Mouse (Mus musculus): ENCODE measurements at regions not wholly inside any gene's neighbourhood (a gene's known extent, or its start where the extent isn't known, plus 50 kb on each side); places are given as distances from the start of the nearest gene placed in this dataset.

DNA sequence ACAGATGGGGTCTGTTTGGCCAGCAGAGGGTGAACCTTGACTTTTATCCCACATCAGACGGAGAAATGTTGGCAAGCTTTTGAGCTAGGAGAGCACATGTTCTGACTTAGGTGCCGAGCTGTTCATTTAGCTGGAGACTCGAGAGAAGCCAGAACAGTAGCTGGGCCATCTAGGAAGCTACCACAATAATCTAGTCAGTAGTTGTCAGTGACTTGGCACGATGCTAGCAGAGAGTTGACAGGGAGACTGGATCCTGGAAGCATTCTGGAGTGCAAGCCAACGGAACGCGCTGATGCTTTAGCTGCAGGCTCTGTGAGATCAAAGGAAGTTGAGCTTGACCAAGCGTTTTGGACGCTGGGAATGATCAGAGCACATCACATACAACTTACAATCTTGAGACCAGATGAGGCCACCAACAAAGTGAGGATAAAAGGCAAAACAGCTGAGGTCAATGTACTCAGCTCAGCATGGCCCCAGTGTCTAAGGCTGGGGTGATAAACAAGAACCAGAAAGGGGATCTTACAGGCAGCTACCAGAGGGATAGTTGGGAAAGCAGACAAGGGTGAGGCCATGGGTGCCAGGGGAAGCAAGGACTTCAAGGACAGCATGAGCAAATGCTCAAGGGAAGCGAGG is 130.0 kb downstream of the Dyrk2 start:
- Histone ChIP-seq H3K9me3 (no peaks in the 10 kb centered on the region), H3K4me2 (no peak overlapping the region), H3K36me3 (replicated peaks) (no peaks in the 10 kb centered on the region), H3K27ac (no peak overlapping the region), H3K9ac (no peak overlapping the region), H3K27me3 (no peaks in the 10 kb centered on the region), H3K4me1 (no peaks in the 10 kb centered on the region), H3K4me3 (replicated peaks) (no peak overlapping the region)
- WGBS = 81% methylated on average over 10 of the region's 10 CpGs
- ATAC-seq (ENCODE audit: low FRiP score) = no peak

DNA sequence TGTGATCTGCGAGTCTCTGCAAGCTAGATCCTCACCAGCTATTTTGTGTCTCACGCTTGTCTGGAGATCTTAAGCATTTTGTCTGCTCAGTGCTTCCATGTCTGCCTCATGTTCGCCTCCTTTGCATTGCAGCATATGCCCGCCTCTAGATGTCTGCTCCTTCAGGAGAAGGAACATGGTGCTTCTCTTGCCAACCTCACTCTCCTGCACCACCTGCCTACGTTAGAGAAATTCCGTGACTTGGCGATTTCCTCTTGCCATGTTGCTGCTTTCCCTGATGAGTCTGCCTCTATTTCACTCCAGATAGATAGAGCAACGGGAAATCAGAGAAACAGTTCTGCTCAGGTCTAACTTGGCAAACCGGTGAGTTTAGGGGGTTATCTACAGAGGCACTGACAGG is 126.2 kb downstream of the Dyrk2 start:
- no peak overlapping the region for H3K9ac ChIP-seq
- no peaks in the 10 kb centered on the region for H3K9me3 ChIP-seq
- WGBS = 92% methylated on average over 9 of the region's 9 CpGs
- no peaks in the 10 kb centered on the region for H3K36me3 ChIP-seq (replicated peaks)
- peaks cover 10% of the 10 kb centered on the region; the same call in 1 of the 2 replicates for H3K4me1 ChIP-seq
- no peak for ATAC-seq (ENCODE audit: low FRiP score)
- no peaks in the 10 kb centered on the region for H3K27me3 ChIP-seq
- H3K4me2 ChIP-seq = no peak overlapping the region
- H3K27ac ChIP-seq = no peak overlapping the region
- no peak overlapping the region for H3K4me3 ChIP-seq (replicated peaks)

- H3K9me3 ChIP-seq = no peaks in the 10 kb centered on the region
- WGBS = 57% methylated on average over 4 of the region's 4 CpGs
- H3K27me3 ChIP-seq = no peaks in the 10 kb centered on the region
- H3K36me3 ChIP-seq (replicated peaks) = no peaks in the 10 kb centered on the region
- no peak overlapping the region for H3K4me3 ChIP-seq (replicated peaks)
- no peak overlapping the region for H3K9ac ChIP-seq
- no peak overlapping the region for H3K27ac ChIP-seq
- H3K4me1 ChIP-seq = peaks cover 10% of the 10 kb centered on the region; the same call in 1 of the 2 replicates
- no peak for ATAC-seq (ENCODE audit: low FRiP score)
- H3K4me2 ChIP-seq = no peak overlapping the region
These were observed 123.2 kb downstream of the Dyrk2 start for GRCm38 (mm10) chr10:118746719-118747395.

GRCm38 (mm10) chr10:118749039-118749438 is 121.0 kb downstream of the Dyrk2 start:
- H3K36me3 ChIP-seq (replicated peaks) = no peaks in the 10 kb centered on the region
- H3K4me3 ChIP-seq (replicated peaks) = no peak overlapping the region
- no peak overlapping the region for H3K4me2 ChIP-seq
- peaks cover 10% of the 10 kb centered on the region; the same call in 1 of the 2 replicates for H3K4me1 ChIP-seq
- no peaks in the 10 kb centered on the region for H3K9me3 ChIP-seq
- no peak for ATAC-seq (ENCODE audit: low FRiP score)
- no peak overlapping the region for H3K27ac ChIP-seq
- no peaks in the 10 kb centered on the region for H3K27me3 ChIP-seq
- WGBS = 94% methylated on average over 1 of the region's 1 CpGs
- H3K9ac ChIP-seq = no peak overlapping the region

GRCm38 (mm10) chr10:118749756-118750155 is 120.3 kb downstream of the Dyrk2 start:
- no peak overlapping the region for H3K27ac ChIP-seq
- H3K4me3 ChIP-seq (replicated peaks) = no peak overlapping the region
- 64% methylated on average over 6 of the region's 6 CpGs for WGBS
- no peak overlapping the region for H3K4me2 ChIP-seq
- no peak overlapping the region for H3K9ac ChIP-seq
- H3K9me3 ChIP-seq = no peaks in the 10 kb centered on the region
- peaks cover 10% of the 10 kb centered on the region; the same call in 1 of the 2 replicates for H3K4me1 ChIP-seq
- H3K27me3 ChIP-seq = no peaks in the 10 kb centered on the region
- no peaks in the 10 kb centered on the region for H3K36me3 ChIP-seq (replicated peaks)
- no peak for ATAC-seq (ENCODE audit: low FRiP score)

- no peaks in the 10 kb centered on the region for H3K9me3 ChIP-seq
- no peak overlapping the region for H3K4me3 ChIP-seq (replicated peaks)
- H3K27me3 ChIP-seq = no peaks in the 10 kb centered on the region
- no peak overlapping the region for H3K4me2 ChIP-seq
- no peak overlapping the region for H3K9ac ChIP-seq
- WGBS = 80% methylated on average over 2 of the region's 2 CpGs
- H3K4me1 ChIP-seq = peaks cover 10% of the 10 kb centered on the region; the same call in 1 of the 2 replicates
- no peaks in the 10 kb centered on the region for H3K36me3 ChIP-seq (replicated peaks)
- no peak overlapping the region for H3K27ac ChIP-seq
- ATAC-seq (ENCODE audit: low FRiP score) = no peak
These were observed 118.9 kb downstream of the Dyrk2 start for GRCm38 (mm10) chr10:118751110-118751509.

DNA sequence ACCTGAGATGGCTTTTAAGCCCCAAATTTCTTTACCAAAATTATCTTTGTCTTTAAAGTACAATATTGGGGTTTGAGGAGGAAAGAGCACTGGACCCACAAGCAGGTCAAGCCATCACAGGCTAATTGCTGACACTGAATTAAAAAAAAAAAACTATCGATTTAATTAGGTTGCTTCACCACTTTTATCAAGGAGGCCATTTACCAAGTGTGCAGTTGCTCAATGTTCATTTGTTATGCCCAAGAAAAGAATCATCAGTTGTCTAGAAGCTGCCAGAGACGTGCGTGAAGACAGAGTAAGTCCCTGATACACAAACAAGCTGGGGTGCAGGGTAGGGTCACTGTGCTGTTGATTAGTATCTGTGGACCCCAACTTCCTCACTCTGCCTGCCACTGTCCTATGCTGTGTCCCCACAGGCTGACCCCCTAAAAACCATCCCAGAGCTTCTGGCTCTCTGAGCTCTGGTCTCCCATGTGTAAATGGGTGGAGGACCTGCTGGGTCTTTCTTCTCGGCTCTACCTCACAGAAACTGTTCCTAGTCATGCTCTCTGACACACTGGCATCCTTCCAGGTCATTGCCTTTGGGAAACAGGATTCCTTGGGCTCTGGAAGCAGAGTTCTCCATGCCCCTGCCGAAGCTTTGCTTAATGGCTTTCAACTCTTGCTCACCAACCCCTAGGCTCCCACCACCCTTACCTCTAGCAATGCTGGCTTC is 116.8 kb downstream of the Dyrk2 start:
- no peaks in the 10 kb centered on the region for H3K36me3 ChIP-seq (replicated peaks)
- no peaks in the 10 kb centered on the region for H3K4me1 ChIP-seq
- H3K27ac ChIP-seq = no peak overlapping the region
- no peak overlapping the region for H3K4me3 ChIP-seq (replicated peaks)
- no peaks in the 10 kb centered on the region for H3K27me3 ChIP-seq
- no peak overlapping the region for H3K4me2 ChIP-seq
- WGBS = 82% methylated on average over 5 of the region's 5 CpGs
- H3K9me3 ChIP-seq = no peaks in the 10 kb centered on the region
- ATAC-seq (ENCODE audit: low FRiP score) = no peak
- no peak overlapping the region for H3K9ac ChIP-seq

- no peak for ATAC-seq (ENCODE audit: low FRiP score)
- no peak overlapping the region for H3K4me2 ChIP-seq
- WGBS = 91% methylated on average over 13 of the region's 13 CpGs
These were observed 115.2 kb downstream of the Dyrk2 start for GRCm38 (mm10) chr10:118754791-118755190.

DNA sequence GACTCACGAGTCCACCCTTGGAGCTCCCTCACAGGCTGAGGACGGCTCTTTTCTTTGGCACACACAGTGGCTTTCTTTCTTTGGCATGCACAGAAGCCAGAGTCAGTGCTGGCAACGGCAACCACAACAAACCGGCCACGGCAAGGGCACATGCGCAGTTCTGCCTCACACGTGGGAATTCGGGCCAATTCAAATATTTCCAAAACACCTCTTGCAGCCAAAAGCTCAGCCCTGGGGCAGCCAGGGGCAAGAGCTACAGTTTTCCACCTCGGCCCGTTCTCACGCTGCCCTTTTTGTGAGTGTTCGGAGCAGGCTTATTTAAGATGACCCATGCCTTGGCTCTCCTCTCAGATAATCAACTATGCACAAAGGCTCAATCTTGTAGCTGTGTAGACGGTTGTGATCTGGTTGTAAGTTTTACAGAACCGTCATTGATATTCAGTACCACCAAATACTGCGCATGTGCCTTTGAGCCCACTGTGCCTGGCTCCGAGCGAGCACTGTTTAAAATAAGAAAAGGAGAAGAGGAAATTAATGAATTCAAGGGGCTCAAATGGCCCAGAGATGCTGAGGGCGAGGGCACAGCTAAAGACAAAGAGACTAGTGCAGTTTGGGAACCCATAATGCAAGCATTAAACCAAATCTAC is 111.1 kb downstream of the Dyrk2 start:
- WGBS = 80% methylated on average over 18 of the region's 18 CpGs
- H3K4me2 ChIP-seq = no peak overlapping the region
- no peak overlapping the region for H3K9ac ChIP-seq
- no peak for ATAC-seq (ENCODE audit: low FRiP score)
- H3K36me3 ChIP-seq (replicated peaks) = no peaks in the 10 kb centered on the region
- H3K4me3 ChIP-seq (replicated peaks) = no peak overlapping the region
- H3K9me3 ChIP-seq = no peaks in the 10 kb centered on the region
- no peak overlapping the region for H3K27ac ChIP-seq
- 0 out of 2 replicates have a peak, but pooled peaks cover 6% of the 10 kb centered on the region for H3K4me1 ChIP-seq
- H3K27me3 ChIP-seq = no peaks in the 10 kb centered on the region

More at GRCm38 (mm10) chr10:118754791-118755190, 115.2 kb downstream of the Dyrk2 start:
- Histone ChIP-seq H3K9ac (no peak overlapping the region), H3K36me3 (replicated peaks) (no peaks in the 10 kb centered on the region), H3K27ac (no peak overlapping the region), H3K27me3 (no peaks in the 10 kb centered on the region), H3K9me3 (no peaks in the 10 kb centered on the region), H3K4me3 (replicated peaks) (no peak overlapping the region), H3K4me1 (no peaks in the 10 kb centered on the region)

- no peak overlapping the region for H3K27ac ChIP-seq
- 66% methylated on average over 8 of the region's 8 CpGs for WGBS
- H3K4me3 ChIP-seq (replicated peaks) = no peak overlapping the region
- no peaks in the 10 kb centered on the region for H3K36me3 ChIP-seq (replicated peaks)
- H3K4me2 ChIP-seq = no peak overlapping the region
- H3K9ac ChIP-seq = no peak overlapping the region
- no peaks in the 10 kb centered on the region for H3K9me3 ChIP-seq
- H3K27me3 ChIP-seq = no peaks in the 10 kb centered on the region
- ATAC-seq (ENCODE audit: low FRiP score) = no peak
- H3K4me1 ChIP-seq = 0 out of 2 replicates have a peak, but pooled peaks cover 6% of the 10 kb centered on the region
These were observed 109.6 kb downstream of the Dyrk2 start for GRCm38 (mm10) chr10:118760441-118760840.

DNA sequence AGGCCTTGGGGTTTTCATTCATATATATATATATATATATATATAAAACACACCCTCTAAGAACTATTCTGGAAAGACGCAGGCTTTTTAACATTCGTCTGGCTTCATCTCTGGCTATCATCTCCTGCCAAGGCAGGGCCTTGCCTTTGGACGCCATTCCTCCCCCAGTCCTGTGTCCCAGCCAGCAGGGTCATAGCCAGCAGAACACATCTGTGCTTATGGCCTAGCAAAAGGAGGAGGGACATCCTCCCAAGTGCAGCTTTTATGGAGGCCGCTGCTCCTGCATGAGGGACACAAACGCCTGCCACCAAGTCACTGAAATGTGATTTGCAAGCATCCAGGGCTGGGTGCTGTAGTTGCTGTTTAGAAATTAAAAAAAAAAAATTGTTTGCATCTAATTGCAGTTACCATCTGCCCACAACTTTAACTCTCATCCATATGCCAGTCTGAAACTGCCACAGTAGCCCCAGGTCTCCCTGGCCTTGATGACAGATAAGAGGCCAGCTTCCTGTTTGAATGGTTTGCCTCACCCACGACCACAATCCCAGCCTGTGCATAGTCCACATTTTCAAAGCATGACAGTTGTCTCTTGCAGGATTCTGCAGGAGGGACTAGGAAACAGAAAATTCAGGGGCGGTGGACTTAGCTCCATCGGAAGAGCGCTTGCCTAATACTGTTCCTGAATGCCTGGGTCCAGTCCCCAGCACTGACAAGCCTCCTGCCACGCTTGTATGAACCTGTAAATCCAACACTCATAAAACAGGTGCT is 108.7 kb downstream of the Dyrk2 start:
- Histone ChIP-seq H3K4me2 (no peak overlapping the region), H3K9ac (no peak overlapping the region), H3K4me1 (0 out of 2 replicates have a peak, but pooled peaks cover 6% of the 10 kb centered on the region), H3K27ac (no peak overlapping the region), H3K9me3 (no peaks in the 10 kb centered on the region), H3K27me3 (no peaks in the 10 kb centered on the region), H3K4me3 (replicated peaks) (no peak overlapping the region), H3K36me3 (replicated peaks) (no peaks in the 10 kb centered on the region)
- ATAC-seq (ENCODE audit: low FRiP score) = no peak
- 90% methylated on average over 10 of the region's 10 CpGs for WGBS
